Mouse (Mus musculus) thymus, postnatal 25 days (tissue): ENCODE measurements around the gene Cyp4b1.
A peak's percentile ranks its signal among the peaks of the same experiment; 100 is the strongest.
"Not testable (repeated sequence)": the region's sequence is repeated elsewhere in the genome, so short reads cannot be mapped to it uniquely, and the experiment has no call there.

Experiments
- DNase-seq: peaks from one replicate; pipeline ENCODE4 v3.0.0; 2022

The Cyp4b1 gene

GRCm38 (mm10) chr4:115647580-115647979 lies at the start of gene Cyp4b1:
Gene Cyp4b1 (minus strand): TSS chr4:115647723.
- no peak for DNase-seq

GRCm38 (mm10) chr4:115686299-115686698 lies 38.8 kb upstream of the Cyp4b1 start:
- no peak for DNase-seq

GRCm38 (mm10) chr4:115659190-115659589 lies 11.7 kb upstream of the Cyp4b1 start:
- no peak for DNase-seq

GRCm38 (mm10) chr4:115657867-115658249 lies 10.3 kb upstream of the Cyp4b1 start:
- DNase-seq: no peak

GRCm38 (mm10) chr4:115657104-115657866 lies 9.8 kb upstream of the Cyp4b1 start:
- DNase-seq: peak; percentile 27

- DNase-seq: not testable (repeated sequence)
These were observed 9.0 kb upstream of the Cyp4b1 start for GRCm38 (mm10) chr4:115656535-115656922.

GRCm38 (mm10) chr4:115655841-115656534 lies 8.5 kb upstream of the Cyp4b1 start:
- DNase-seq: not testable (repeated sequence)

- no peak for DNase-seq
These were observed 3.3 kb upstream of the Cyp4b1 start for GRCm38 (mm10) chr4:115650866-115651265.

- DNase-seq: no peak
These were observed 1.8 kb upstream of the Cyp4b1 start for GRCm38 (mm10) chr4:115649344-115649743.

- no peak for DNase-seq
These were observed 1.2 kb upstream of the Cyp4b1 start for GRCm38 (mm10) chr4:115648752-115649151.

- no peak for DNase-seq
These were observed 2.2 kb downstream of the Cyp4b1 start for GRCm38 (mm10) chr4:115645371-115645770.

- DNase-seq: no peak
These were observed 4.4 kb downstream of the Cyp4b1 start for GRCm38 (mm10) chr4:115642967-115643754.

GRCm38 (mm10) chr4:115625560-115625959 lies 22.0 kb downstream of the Cyp4b1 start:
- not testable (repeated sequence) for DNase-seq

- DNase-seq: no peak
These were observed 33.5 kb downstream of the Cyp4b1 start for GRCm38 (mm10) chr4:115614005-115614404.

GRCm38 (mm10) chr4:115600611-115601010 lies 46.9 kb downstream of the Cyp4b1 start, which contains the start of gene Cyp4a32:
Gene Cyp4a32 (plus strand): TSS chr4:115600969.
- DNase-seq: not testable (repeated sequence)

- DNase-seq: no peak
These were observed 50.6 kb downstream of the Cyp4b1 start for GRCm38 (mm10) chr4:115596824-115597336.

GRCm38 (mm10) chr4:115596357-115596756 lies 51.2 kb downstream of the Cyp4b1 start:
- DNase-seq: no peak

GRCm38 (mm10) chr4:115583036-115583435 lies 64.5 kb downstream of the Cyp4b1 start:
- DNase-seq: no peak

- no peak for DNase-seq
These were observed 71.7 kb downstream of the Cyp4b1 start for GRCm38 (mm10) chr4:115575776-115576175.

GRCm38 (mm10) chr4:115575255-115575654 lies 72.3 kb downstream of the Cyp4b1 start:
- DNase-seq: no peak
